Mouse (Mus musculus): ENCODE measurements around the gene Ly6g5c.

Ly6g5c gene

DNA sequence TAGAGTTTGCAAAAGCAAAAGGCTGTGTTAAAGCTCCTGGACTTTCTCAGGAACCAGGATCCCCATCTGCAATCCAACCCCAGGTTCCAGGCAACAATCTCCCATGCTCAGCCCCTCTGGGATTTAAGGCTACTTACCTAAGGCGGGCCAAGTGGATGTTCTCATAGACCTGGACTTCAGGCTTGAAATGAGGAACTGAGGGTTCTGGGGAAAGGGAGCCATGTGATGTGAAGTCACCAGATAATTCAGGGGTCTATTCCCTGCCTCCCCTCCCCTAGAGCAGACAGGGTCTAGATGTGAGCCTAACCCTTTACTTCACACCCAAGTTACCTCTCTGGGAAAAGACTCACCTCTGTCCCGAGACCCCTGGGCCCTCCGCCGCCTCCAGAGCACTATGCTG, 27.4 kb upstream of the Ly6g5c start:
- no peak for DNase-seq (ENCODE audit: low read depth, low spot score)

DNA sequence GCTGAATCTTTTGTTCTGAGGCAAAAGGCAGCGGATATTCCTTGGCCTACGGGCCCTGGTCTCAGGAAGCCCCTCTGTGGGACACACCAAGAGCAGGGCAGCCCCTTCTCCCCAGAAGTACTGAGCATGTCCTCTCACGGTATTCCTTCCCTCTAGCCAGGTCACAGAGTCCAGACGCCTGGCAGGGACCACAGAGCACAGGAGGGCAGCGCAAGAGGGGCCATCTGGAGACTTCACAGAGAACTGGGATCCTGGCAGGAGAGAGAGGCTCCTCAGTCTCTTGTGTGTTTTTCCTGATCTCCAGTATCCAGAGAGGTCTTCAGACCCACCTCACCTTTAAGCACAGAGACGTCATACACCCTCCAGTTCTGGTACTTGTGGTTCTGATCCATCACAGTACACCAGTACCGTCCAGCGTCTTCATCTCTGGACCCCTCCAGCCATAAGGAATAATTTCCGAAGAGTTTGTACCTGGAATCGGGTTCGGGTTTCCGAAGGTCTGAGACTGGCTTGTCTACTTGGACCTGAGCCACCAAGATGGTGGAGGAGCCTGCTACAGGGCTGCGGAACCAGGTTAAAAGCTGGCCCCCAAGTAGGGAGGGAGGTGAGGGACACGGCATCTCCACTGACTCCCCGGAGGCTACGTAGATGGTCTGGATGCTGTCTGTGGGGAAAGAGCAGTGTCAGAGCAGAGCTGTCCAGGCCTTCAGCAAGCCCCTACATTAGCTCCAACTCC, 25.1 kb upstream of the Ly6g5c start:
- no peak for DNase-seq (ENCODE audit: low read depth, low spot score)

DNA sequence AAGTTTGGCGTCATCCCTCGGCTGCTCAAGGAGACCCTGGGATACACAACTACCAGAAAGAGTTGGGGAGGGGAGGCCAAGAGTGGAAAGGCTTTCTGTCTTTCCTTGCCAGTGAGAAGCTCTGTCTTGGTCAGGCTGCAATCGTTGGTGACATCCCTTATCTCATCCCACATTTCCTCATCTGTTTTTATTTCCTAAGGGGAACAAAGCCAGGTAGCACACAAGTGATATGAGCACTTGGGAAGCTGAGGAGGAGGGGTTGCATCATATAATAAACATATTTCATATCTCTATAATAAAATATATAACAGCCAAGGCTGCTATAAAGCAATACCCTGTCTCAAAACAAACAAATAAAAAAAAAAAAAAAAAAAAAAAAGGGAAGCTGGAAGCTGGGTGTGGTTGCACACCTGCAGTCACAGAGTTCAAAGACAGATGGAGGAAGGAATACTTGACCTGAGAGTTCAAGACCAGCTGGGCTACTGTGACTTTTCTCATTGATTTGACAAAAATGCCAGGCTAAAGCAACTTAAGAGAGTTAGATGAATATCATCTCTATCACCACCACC, 24.1 kb upstream of the Ly6g5c start:
- DNase-seq (ENCODE audit: low read depth, low spot score): no peak

DNA sequence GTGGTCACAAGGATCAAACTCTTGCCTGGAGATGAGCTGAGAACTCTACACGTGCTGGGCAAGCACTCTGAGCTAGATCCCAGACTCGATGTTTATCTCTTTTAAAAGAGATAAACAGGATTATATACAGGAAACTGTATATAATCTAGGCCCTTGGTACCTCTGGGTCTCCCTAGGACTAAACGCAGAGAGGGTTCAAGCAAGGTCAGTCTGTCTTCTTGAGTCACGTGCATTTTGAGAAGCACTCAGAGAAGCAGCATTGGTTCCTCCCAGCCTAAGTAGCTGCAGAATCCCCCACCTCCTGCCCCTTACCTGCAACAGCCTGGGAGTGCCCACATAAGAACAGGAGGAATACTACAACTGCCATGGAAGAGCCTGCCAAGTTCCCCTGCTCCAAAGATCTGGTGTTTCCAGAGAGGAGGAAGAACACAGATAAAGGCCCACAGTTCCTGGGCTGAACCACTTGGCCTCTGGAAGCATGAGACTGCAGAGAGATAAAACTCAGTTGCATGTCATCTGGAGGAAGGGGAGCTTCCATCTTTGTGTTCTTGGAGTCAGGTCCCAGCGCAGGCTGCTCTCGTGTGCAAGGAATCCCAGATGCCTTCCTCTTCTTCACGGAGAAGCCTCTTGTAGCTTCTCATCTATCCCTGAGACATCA, 22.7 kb upstream of the Ly6g5c start, which contains the start of gene Ly6g6f:
Gene Ly6g6f, minus strand, starts transcription at position 403 of the 658 bp plus-strand sequence.
- DNase-seq (ENCODE audit: low read depth, low spot score): no peak

DNA sequence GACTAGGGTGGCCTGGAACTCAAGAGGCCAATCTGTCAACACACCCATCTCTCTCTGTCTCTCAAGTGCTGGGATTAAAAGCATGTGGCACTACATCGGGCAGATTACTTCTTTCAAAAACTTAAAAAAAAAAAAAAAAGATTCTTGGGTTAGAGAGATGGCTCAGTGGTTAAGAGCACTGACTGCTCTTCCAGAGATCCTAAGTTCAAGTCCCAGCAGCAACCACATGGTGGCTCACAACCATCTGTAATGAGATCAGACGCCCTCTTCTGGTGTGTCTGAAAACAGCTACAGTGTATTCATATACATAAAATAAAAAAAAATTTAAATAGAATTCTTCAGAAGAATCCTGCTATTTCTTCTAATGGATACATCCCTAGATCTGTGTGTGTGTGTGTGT, 19.9 kb upstream of the Ly6g5c start:
- peak; percentile 37 for DNase-seq (ENCODE audit: low read depth, low spot score)

DNA sequence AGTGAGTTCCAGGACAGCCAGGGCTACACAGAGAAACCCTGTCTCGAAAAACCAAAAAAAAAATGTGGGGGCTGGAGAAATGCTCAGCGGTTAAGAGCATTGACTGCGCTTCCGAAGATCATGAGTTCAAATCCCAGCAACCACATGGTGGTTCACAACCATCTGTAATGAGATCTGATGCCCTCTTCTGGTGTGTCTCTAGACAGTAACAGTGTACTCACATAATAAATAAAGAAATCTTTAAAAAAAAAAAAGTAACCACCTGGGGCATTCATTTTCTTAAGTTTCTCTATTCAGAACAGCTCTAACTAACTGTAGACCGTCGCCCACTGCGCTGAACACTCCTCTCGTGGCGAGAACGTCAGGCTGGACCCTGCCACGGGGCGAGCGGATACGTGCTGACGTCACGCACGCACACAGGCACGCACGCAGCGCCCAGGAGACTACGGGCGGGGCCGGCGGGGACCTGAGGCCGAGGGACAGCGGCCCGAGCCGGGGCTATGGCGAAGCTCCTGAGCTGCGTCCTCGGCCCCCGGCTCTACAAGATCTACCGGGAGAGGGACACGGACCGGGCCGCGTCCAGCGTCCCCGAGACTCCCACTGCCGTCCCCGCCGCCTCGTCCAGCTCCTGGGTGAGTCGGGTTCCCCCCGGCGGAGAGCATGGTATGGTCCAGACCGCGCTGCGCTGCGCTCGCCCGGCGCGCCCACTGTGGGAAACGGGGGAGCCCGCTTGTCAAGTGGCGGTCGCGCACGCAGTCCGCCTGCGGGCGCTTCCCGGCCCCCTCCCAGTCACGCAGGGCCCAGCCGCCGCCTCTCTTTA, 19.0 kb upstream of the Ly6g5c start, which contains the start of gene Abhd16a:
Gene Abhd16a, plus strand, starts transcription at position 439 of the 820 bp plus-strand sequence.
- DNase-seq (ENCODE audit: low read depth, low spot score): peak; percentile 96

DNA sequence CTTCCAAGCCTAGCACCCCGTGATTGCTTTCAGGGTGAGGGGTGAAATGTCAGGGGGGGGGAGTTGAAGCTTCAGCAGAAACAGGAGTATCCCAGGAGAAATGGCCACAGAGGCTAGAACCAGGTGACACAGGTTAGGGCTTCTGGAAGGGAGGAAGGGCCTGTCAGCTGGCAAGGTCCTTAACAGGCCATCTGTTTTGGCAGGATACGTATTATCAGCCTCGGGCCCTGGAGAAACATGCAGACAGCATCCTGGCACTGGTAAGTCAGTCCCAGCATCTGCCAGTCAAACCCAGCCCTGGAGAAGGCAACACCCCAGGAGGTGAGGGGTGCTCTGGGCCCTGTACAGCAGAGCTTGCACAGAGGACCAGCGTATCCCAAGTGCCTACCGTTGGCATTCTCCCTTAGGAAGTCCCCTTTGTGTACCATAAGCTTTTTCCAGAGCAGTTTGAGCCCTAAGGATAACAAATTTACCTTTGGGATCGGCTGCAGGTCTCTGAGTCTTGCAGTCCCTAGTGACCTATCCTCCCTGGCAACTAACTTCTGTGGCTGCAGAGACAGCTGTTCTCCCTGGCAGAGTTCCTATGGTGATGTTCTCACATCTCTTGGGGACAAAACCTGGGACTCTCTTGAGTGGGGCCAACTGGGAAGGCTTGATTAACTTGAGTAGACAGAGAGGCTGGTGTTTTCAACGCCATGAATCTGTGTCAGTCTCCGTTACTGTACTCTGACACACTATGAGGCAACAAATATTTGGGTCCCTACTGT, 17.7 kb upstream of the Ly6g5c start:
- no peak for DNase-seq (ENCODE audit: low read depth, low spot score)

DNA sequence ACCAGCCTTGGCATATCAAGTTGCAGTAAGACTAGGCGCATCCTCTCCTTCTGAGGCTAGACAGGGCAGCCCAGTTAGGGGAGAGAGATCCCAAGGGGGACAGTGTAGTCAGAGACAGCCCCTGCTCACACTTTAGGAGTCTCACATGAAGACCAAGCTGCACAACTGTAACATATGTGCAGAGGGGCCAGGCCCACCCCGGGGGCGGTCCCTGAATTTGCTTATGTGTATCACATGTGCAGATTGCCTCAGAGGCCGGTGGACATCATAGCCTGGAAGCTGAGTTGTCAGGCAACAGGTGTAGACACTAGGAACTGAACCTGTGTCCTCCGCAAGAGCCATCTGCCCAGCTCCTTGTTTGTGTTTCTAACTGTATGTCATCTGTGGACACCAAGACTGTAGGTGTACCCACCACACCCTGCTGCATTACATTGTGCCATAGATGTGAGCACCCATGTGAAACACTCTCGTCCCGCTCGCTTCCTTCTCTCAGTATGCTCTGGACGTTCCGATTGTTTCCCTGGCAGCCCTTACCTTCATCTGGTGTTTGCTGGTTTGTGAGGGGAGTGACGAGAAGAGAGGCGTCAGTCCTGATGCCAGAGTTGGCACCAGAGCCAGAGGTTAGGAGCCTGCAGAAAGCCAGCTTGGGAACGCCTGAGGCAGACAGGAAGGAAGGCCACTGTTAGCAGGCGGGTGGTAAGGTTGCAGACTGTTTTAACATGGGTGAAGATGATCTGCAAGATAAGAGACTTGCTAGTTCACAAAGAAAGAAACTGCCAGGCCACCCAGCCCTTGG, 15.5 kb upstream of the Ly6g5c start:
- DNase-seq (ENCODE audit: low read depth, low spot score): no peak

DNA sequence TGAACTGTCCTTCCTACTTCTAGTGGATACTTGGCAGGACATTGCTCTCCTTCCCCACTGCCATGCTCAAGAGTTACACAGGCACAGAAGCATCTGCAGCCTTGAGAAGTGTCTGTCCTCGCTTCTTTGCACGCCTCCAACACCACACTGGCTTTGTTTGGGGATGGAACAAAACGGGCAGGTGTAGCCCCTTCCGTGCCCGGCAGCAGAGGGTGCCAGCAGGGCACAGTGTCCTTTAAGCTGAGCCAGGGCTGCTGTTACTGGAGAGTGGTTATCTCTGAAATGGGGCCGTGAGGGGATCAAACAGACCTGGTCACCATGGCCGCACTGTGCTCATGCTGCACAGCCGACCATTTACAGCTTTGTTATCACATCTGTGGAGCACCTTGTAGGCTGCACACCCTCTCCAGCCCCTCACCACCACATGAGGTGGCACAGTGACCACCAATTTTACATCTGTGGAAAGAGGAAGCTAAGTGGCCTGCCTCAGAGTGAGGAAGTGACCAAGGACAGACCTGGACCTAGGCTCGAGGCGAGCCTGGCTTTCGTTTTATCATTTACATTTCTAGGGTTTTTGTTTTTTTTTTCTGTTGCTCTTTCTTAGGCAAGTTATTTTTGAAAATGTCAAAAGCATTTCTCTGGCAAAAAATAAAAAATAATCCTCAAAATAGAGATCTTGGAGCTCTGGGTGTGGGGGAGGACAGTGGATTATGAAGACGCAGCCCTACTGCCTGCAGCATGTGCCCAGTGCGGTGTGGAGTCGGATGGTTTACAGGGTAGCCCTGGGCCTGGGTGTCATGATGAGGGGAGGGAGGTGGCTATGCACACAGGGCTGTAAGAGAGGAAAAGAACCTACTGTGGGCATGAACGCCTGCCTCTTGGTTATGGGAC, 13.4 kb upstream of the Ly6g5c start:
- no peak for DNase-seq (ENCODE audit: low read depth, low spot score)

DNA sequence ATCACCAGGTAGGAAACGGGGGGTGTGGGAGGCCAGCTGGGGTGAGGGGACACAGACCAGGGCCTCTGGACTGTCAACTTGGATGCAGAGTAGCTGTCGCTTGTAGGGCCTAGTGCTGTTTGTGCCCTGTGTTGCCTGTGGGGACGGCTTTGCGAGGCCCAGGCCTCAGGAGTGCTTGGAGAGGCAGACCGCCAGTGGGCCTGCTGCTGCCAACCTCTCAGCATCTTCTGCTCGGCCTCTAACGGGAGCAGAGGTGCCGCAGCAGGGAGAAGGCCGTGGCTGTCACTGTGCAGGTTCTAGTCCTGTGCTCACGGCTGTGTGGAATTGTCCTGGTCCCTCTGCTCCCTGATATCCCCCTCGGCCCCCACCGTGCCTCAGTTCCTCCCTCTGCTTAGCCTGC, 11.5 kb upstream of the Ly6g5c start:
- DNase-seq (ENCODE audit: low read depth, low spot score): no peak

DNA sequence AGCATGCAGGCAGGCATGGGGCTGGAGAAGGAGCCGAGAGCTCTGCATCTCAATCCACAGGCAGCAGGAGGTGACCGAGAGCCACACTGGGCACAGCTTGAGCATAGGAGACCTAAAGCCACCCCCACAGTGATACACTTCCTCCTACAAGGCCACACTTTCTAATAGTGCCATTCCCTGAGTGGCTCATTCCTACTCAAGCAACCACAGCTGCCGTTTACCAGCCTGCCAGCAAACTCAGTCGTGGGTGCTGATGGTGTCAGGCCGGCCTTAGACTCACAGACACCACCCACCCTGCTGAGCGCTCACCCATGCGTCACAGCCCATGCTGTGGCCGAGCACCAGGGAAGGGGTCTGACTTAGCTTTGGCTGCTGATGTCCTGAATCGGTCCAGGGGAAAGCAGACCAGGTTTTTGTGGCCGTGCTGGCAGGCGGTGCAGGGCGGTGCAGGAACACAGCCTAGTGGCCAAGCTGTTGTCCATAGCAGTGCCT, 10.9 kb upstream of the Ly6g5c start:
- DNase-seq (ENCODE audit: low read depth, low spot score): no peak

DNA sequence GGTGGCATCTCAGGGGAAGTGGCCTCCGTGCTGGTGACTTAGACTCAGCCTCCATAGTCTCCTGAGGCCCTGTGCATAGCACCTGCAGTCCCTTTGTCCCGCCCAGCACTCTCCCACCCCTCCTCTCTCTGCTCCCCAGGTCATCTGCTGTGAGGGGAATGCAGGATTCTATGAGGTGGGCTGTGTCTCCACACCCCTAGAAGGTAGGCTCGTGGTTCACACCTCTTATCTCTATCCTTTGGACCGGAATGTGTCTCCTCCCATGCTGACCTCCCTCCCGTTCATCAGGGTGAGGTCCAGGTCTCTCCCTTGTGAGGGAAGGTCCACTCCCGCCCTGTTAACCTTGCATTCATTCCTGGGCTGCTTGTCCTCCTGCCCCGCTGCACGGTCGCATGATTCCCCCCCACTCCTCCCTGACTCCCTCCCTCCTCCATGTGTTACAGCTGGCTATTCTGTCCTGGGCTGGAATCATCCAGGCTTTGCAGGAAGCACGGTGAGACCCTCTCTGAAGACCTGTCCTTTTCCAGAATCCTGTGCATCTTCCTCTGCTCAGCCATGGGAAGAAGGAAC, 7.8 kb upstream of the Ly6g5c start:
- no peak for DNase-seq (ENCODE audit: low read depth, low spot score)

DNA sequence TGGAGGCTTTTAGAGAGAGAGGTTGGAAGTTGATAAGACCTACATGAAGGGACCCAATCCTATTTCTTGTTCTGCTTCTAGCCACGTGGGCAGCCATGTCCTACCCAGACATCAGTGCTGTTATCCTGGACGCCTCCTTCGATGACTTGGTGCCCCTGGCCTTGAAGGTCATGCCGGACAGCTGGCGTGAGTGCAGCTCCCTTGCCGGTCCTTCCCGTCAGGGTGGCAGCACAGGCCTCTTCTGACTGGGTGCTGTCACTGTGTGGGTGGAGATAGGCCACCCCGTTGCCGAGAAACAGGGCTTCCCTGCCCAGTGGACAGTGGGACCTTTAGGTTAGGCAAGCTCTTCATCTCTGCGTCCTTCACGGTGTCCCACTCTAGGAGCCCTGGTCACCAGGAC, 6.9 kb upstream of the Ly6g5c start:
- DNase-seq (ENCODE audit: low read depth, low spot score): no peak

DNA sequence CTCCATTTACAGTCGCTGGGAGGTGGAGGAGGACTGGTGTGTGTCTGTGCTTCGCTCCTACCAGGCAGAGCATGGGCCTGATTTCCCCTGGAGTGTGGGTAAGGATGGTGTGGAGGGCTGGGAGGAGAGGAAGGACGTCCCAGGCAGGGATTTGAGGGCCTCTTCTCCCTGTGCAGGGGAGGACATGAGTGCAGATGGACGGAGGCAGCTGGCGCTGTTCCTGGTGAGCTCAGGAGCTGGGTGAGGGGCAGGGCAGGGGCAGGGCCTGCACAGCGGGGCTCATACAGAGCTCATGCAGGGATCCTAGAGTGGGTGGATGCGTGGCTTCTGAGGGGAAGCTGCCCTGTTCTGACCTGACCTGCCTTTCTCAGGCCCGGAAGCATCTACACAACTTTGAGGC, 5.8 kb upstream of the Ly6g5c start:
- no peak for DNase-seq (ENCODE audit: low read depth, low spot score)

DNA sequence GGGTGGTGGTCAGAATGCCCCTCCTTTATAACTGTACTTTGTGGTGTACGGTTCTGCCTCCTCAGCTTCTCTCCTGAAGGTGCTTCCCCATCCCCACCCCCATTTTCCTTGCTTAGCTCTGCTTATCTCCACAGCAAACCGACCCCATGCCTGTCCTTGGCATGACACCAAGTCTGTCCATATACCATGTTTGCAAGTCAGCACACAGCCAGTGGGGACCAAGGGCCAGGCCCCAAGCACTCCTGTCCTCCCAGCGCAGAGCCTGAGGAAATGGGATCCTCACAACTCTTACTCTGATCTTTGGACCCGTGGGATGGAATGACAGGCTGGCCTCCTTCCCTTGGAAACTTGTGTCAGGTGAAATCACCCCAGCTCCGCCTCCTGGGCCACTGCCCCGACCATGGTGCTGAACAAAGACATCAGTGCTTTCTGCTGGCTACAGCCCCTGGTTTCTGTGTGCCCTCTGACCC, 4.8 kb upstream of the Ly6g5c start:
- DNase-seq (ENCODE audit: low read depth, low spot score): no peak

DNA sequence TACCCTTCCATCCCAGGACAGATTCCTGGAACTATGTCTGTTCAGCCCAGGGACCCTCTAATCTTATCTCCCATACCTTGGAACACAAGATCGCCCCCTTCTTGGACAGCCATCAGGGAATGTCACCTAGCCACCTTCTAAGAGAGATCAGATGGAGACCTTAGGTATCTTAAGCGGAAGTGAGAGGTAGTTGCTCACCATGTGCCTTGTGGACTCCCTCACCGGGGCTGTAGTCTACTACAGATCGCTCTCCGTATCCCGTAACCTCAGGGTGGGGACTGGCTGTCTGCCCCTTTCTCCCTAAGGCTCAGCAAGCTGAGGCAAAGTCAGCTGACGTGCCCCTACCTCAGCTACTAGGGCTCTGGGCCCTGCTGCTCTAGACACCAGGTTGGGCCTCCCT, 4.0 kb upstream of the Ly6g5c start:
- DNase-seq (ENCODE audit: low read depth, low spot score): no peak

DNA sequence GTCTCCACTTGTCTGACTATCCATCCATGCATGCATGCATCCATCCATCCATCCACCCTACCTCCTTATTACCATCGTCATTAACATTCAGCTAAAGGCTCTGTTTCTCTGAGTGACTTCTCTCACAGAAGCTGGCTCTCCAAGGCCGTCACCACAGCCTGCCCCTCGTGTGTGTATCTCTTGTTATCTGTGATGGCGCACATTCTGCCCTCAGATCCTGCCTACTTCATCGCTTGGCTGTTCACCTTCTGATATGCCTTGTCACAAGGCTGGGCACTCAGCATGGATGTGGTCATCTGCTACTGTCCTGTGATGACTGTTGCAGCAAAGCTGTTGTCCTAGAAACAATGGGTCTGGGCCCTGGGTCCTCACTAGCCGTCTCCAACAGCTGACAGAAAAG, 3.3 kb upstream of the Ly6g5c start:
- no peak for DNase-seq (ENCODE audit: low read depth, low spot score)

DNA sequence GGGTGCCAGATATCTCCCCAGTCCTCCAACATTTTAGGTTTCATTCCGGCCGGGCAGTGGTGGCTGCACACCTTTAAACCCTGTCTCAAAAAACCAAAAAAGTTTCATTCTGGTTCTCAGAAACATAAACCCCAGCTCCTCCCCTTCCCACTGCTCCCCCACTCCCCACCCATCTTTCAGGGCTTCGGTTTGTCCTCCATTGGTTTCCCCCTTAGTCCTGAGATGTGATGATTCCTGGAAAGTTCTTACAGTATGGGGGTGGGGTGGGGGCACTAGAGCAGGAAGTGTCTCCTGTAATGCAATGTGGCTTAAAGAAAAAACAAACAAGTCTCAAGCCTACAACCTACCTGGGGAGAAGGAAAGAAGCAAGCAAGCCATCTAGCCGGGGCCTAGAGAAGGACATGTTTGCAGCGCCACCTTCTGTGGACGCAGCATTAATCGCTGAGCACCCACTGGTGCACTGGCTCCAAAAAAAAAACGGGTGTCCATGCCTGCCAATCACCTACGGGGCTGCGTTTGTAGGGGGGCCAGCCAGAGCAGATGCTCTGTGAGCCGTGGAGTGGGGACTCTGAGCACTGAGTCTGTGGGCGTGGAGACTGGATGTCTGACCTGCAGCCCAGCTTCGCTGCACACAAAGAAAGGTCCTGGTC, 2.2 kb upstream of the Ly6g5c start:
- DNase-seq (ENCODE audit: low read depth, low spot score): peak; percentile 63

Measured in CD4-positive, CD25-positive, alpha-beta regulatory T cell, adult 2 months (primary cell).